Mouse (Mus musculus) heart, postnatal 0 days (tissue): ENCODE data around the gene Rpusd3.

Experiments
- CTCF ChIP-seq: IDR thresholded peaks from 2 replicates; pipeline ENCODE4 v1.5.1; 2016; ENCODE audit warnings: antibody characterized with exemption, control low read depth, low read depth
- EP300 ChIP-seq: IDR thresholded peaks from 2 replicates; pipeline ENCODE4 v1.6.1; 2016; ENCODE audit warnings: antibody characterized with exemption, low read depth

GRCm38 (mm10) chr6:113380480-113380879, 38.7 kb downstream of the Rpusd3 start:
- TF ChIP-seq CTCF = 0 out of 2 replicates have a peak, but pooled peaks have one; percentile 5
- no peak for TF ChIP-seq EP300
